ENCODE assay signal across 13 mouse cellular contexts in the genomic region with DNA sequence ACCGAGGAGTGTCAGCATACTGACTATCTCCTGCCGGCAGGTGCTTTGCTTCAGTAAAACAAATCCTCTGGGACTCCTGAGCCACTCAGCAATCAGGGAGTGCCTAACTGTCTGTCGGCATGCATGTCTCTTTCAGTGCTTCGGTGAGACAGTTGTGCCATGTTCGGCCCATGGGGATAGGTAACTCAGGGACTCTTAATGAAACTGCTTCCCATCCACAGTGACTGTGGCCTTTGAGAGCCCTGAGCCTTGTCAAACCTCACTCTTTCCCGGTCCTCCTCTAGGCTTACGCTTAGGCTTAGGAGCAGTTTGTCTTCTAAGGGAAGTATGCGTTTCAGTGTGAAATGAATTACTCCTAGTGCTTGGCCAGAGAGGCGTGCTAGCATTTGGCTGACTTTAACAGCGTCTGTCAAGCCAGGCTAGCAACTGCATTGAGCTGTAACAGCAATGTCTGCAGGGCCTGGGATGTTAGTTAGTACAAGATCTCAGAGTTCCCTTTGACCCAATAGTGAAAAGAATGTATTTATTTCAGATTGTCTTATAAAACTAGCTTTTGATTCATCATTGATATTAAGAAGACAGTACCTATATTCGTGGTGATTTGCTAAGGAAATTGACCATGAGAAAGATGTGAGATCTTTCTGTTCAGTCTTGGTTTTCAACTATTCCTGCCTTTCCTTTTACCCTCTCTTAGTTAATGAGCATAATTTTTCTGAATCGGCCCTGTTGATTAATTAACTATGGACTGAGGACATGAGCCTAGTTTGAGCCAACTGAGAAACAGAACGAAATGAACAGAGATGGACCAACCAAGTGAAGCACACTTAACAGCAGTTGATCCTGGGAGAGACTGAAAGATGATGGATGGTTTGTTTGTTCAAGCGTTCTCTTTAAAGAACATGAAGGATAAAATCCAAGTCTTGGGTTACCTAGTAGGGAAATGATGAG. TPM values are rescaled to one million over a fixed set of nuclear protein-coding genes. Genes with fewer than 3 reads are reported as not detected.
DNase-seq lines count a peak whose midpoint lies in the region; ATAC-seq and TF ChIP-seq lines count a peak whose summit lies in the region.
"Had no signal": no experiment of that assay in that cellular context is flagged by ENCODE, and none has a peak within 500 bp of the region (broad histone marks: within the 10 kb centered on the region; RNA-seq: fewer than 3 reads in every experiment).

No protein-coding gene starts in this region.

- DNase-seq in gastrocnemius, adult 2 months = no peak
- DNase-seq in gastrocnemius, postnatal 25 days = no peak
- no peak for DNase-seq in kidney, adult 8-10 months
- peak; percentile 22 for DNase-seq in neural tube, embryonic 10.5 days (ENCODE audit: extremely low spot score, low spot score)
- no peak for DNase-seq in adrenal gland, postnatal 14 days
- DNase-seq: cerebellum, postnatal 36 days had no signal

- no peak overlapping the region for H3K9ac ChIP-seq in kidney, embryonic 15.5 days
- no peak overlapping the region for H3K9ac ChIP-seq in embryonic facial prominence, embryonic 15.5 days
- H3K9ac ChIP-seq: heart, embryonic 15.5 days; liver, embryonic 14.5 days had no signal

- H3K27ac ChIP-seq in gastrocnemius, adult 2 months = no peak overlapping the region
- H3K27ac ChIP-seq in kidney, embryonic 15.5 days = no peak overlapping the region
- no peak overlapping the region for H3K27ac ChIP-seq in embryonic facial prominence, embryonic 15.5 days (replicated peaks)
- H3K27ac ChIP-seq: heart, embryonic 15.5 days; liver, embryonic 14.5 days had no signal

- peaks cover 14% of the 10 kb centered on the region; the same call in 1 of the 2 replicates for H3K27me3 ChIP-seq in kidney, embryonic 15.5 days
- H3K27me3 ChIP-seq in embryonic facial prominence, embryonic 15.5 days = peaks cover 7% of the 10 kb centered on the region

- H3K4me2 ChIP-seq in kidney, embryonic 15.5 days = peak overlapping the region; percentile 99
- no peak overlapping the region for H3K4me2 ChIP-seq in embryonic facial prominence, embryonic 15.5 days (replicated peaks)

- H3K36me3 ChIP-seq in kidney, embryonic 15.5 days = no peaks in the 10 kb centered on the region
- no peaks in the 10 kb centered on the region for H3K36me3 ChIP-seq in embryonic facial prominence, embryonic 15.5 days
- H3K36me3 ChIP-seq: heart, embryonic 15.5 days had no signal

- no peak for ATAC-seq in kidney, embryonic 15.5 days (replicated peaks; ENCODE audit: low FRiP score)
- no peak for ATAC-seq in embryonic facial prominence, embryonic 15.5 days (ENCODE audit: insufficient number of reproducible peaks, low FRiP score, low TSS enrichment, low read depth)
- ATAC-seq in erythroblast, adult 5-6 weeks (replicated peaks; ENCODE audit: low FRiP score, poor library complexity, severe bottlenecking) = no peak
- ATAC-seq: forebrain, embryonic 14.5 days; Patski had no signal

- TF ChIP-seq CTCF in gastrocnemius, adult 2 months (IDR thresholded peaks at IDR 0.05) = no peak

- peaks cover 32% of the 10 kb centered on the region for H3K4me1 ChIP-seq in kidney, embryonic 15.5 days
- H3K4me1 ChIP-seq in embryonic facial prominence, embryonic 15.5 days = peaks cover 18% of the 10 kb centered on the region

- intact Hi-C loops in gastrocnemius, adult 2 months (cut with DNase I) = loop anchor here (2.0 to 10.0 kb wide), 2 partner anchors 42 to 90 kb away; no protein-coding TSS in a partner anchor

- H3K4me3 ChIP-seq in gastrocnemius, adult 2 months = peak overlapping the region; percentile 21; the same call in 1 of the 2 replicates
- H3K4me3 ChIP-seq in kidney, embryonic 15.5 days (replicated peaks) = peak overlapping the region; percentile 65
- 0 out of 2 replicates have a peak overlapping the region, but pooled peaks have one; percentile 59 for H3K4me3 ChIP-seq in embryonic facial prominence, embryonic 15.5 days (replicated peaks)
- H3K4me3 ChIP-seq: heart, embryonic 15.5 days had no signal

- WGBS in kidney, embryonic 15.5 days = 44% methylated on average over 14 of the region's 14 CpGs
- WGBS in embryonic facial prominence, embryonic 15.5 days = 66% methylated on average over 14 of the region's 14 CpGs

- H3K9me3 ChIP-seq in kidney, embryonic 15.5 days (replicated peaks) = 0 out of 2 replicates have a peak, but pooled peaks cover 3% of the 10 kb centered on the region
- H3K9me3 ChIP-seq in embryonic facial prominence, embryonic 15.5 days (replicated peaks) = 0 out of 2 replicates have a peak, but pooled peaks cover 4% of the 10 kb centered on the region

RNA-seq across cellular contexts. Expression of a gene that starts 2.7 kb away (rescaled TPM):
- total RNA-seq in gastrocnemius, adult 2 months (2021) = 10 to 100 TPM in 1 of 2 experiments, 1 to 10 TPM in 1; 6.7 to 28.1 TPM
- 10 to 100 TPM; 29.5 to 41.9 TPM for total RNA-seq in gastrocnemius, postnatal 25 days (2021)
- 24.6 and 26.1 TPM in 2 replicates for polyA plus RNA-seq in kidney, embryonic 15.5 days (2015; fragmentation: Nextera tagmentation; extraction: Ambion mirVana)
- polyA plus RNA-seq in embryonic facial prominence, embryonic 15.5 days (2015; fragmentation: Nextera tagmentation; extraction: Ambion mirVana) = 16.9 and 20.4 TPM in 2 replicates
- total RNA-seq in adrenal gland, postnatal 14 days (2021) = 84.5 and 137 TPM in 2 replicates
- total RNA-seq in erythroblast, adult 5-6 weeks (2015; ENCODE audit: low replicate concordance) = not detected in 2 replicates
- not detected in 2 replicates for total RNA-seq in erythroblast, adult 5-6 weeks (2017; ENCODE audit: low replicate concordance)

Comparison
In these comparisons a context has a peak if more than half of its experiments do, and no peak if none do; other contexts are left out.
1. RNA of a gene that starts 2.7 kb away (total RNA-seq): 84.5 to 137 TPM in adrenal gland, postnatal 14 days, 29.5 to 41.9 TPM in gastrocnemius, postnatal 25 days and 6.7 to 28.1 TPM in gastrocnemius, adult 2 months; not detected in erythroblast, adult 5-6 weeks; every median in the first group is over 4 times any median in the second.
2. Peak in every context shown above with its lines, with median percentiles within 50 percentile points of each other: H3K4me3 ChIP-seq.